12 mouse cellular contexts compared by ENCODE assay signal in genomic region chr17:13737336-13737735, GRCm38 (mm10). TPM values are rescaled to one million over a fixed set of nuclear protein-coding genes. Genes with fewer than 3 reads are reported as not detected.
A peak's percentile ranks its signal among the peaks of the same experiment; 100 is the strongest.
DNase-seq lines count a peak whose midpoint lies in the region; TF ChIP-seq lines count a peak whose summit lies in the region.
"Had no signal": no experiment of that assay in that cellular context is flagged by ENCODE, and none has a peak within 500 bp of the region (broad histone marks: within the 10 kb centered on the region; RNA-seq: fewer than 3 reads in every experiment).

No protein-coding gene starts in this region.

- H3K27ac ChIP-seq in layer of hippocampus, adult 2 months = peak overlapping the region; percentile 65; the same call in 1 of the 2 replicates
- H3K27ac ChIP-seq in limb, embryonic 10.5 days = 0 out of 2 replicates have a peak overlapping the region, but pooled peaks have one; percentile 12
- H3K27ac ChIP-seq: limb, embryonic 13.5 days had no signal

- TF ChIP-seq CTCF in layer of hippocampus, adult 2 months (conservative IDR thresholded peaks at IDR 0.05) = no peak

- DNase-seq in cerebellum, adult 11-12 months = peak; percentile 37
- no peak for DNase-seq in cerebellum, adult 8-10 months
- DNase-seq in layer of hippocampus, adult 2 months (ENCODE audit: low spot score in 2 of 2) = no peak
- no peak for DNase-seq in layer of hippocampus, postnatal 10 days (ENCODE audit: low spot score in 2 of 2)
- DNase-seq in cerebellum, postnatal 14 days = peak; percentile 19 to 24
- DNase-seq in limb, embryonic 10.5 days (ENCODE audit: low spot score) = no peak
- DNase-seq in adipocyte (ENCODE audit: low spot score) = no peak
- DNase-seq in urinary bladder, postnatal 36 days (ENCODE audit: low spot score in 2 of 2) = no peak
- DNase-seq: embryo, embryonic 11 days; gastrocnemius, postnatal 25 days had no signal

- no peaks in the 10 kb centered on the region for H3K27me3 ChIP-seq in limb, embryonic 10.5 days (ENCODE audit: low read depth, poor library complexity, severe bottlenecking)
- H3K27me3 ChIP-seq: limb, embryonic 13.5 days had no signal

- H3K36me3 ChIP-seq in limb, embryonic 10.5 days = no peaks in the 10 kb centered on the region
- H3K36me3 ChIP-seq: limb, embryonic 13.5 days had no signal

- peaks cover 21% of the 10 kb centered on the region for H3K4me1 ChIP-seq in limb, embryonic 10.5 days

- H3K9me3 ChIP-seq in limb, embryonic 10.5 days (replicated peaks) = no peaks in the 10 kb centered on the region
- H3K9me3 ChIP-seq: limb, embryonic 13.5 days had no signal

- WGBS in limb, embryonic 10.5 days = 78% methylated on average over 6 of the region's 6 CpGs

- H3K4me3 ChIP-seq in layer of hippocampus, adult 2 months = no peak overlapping the region
- H3K4me3 ChIP-seq in limb, embryonic 10.5 days = no peak overlapping the region
- H3K4me3 ChIP-seq: limb, embryonic 13.5 days; myocyte had no signal

RNA-seq across cellular contexts. Expression of gene Afdn, which starts 23.0 kb away (rescaled TPM):
- 100 to 1,000 TPM; 106 to 114 TPM for total RNA-seq in layer of hippocampus, adult 2 months (2021)
- 100 to 1,000 TPM; 130 to 134 TPM for total RNA-seq in layer of hippocampus, postnatal 10 days (2021)
- 65.6 and 70.2 TPM in 2 replicates for polyA plus RNA-seq in limb, embryonic 10.5 days (2016; fragmentation: Nextera tagmentation; extraction: Ambion mirVana)

RNA-seq across cellular contexts. Expression of gene Tcte2, which starts 24.3 kb away (rescaled TPM):
- total RNA-seq in layer of hippocampus, adult 2 months (2021) = 10 to 100 TPM; 18.4 to 22.1 TPM
- total RNA-seq in layer of hippocampus, postnatal 10 days (2021) = 10 to 100 TPM; 18.4 to 20.9 TPM
- polyA plus RNA-seq in limb, embryonic 10.5 days (2016; fragmentation: Nextera tagmentation; extraction: Ambion mirVana) = 2.6 and 3.3 TPM in 2 replicates

Comparison
In these comparisons a context has a peak if more than half of its experiments do, and no peak if none do; other contexts are left out.
1. DNase-seq: peak in cerebellum, adult 11-12 months (single experiment) and cerebellum, postnatal 14 days (2 of 2); none in cerebellum, adult 8-10 months (single experiment), layer of hippocampus, adult 2 months (0 of 2), layer of hippocampus, postnatal 10 days (0 of 2), limb, embryonic 10.5 days (single experiment), adipocyte (single experiment) and urinary bladder, postnatal 36 days (0 of 2).